Mouse (Mus musculus) naive thymus-derived CD4-positive, alpha-beta T cell, adult 2 months (primary cell): ENCODE measurements around the gene Npr2.
"Not testable (repeated sequence)": the region's sequence is repeated elsewhere in the genome, so short reads cannot be mapped to it uniquely, and the experiment has no call there.

Source experiments
- DNase-seq: peaks from one replicate; pipeline ENCODE4 v3.0.0-alpha.2; 2011; ENCODE audit warnings: low read depth

The Npr2 gene

DNA sequence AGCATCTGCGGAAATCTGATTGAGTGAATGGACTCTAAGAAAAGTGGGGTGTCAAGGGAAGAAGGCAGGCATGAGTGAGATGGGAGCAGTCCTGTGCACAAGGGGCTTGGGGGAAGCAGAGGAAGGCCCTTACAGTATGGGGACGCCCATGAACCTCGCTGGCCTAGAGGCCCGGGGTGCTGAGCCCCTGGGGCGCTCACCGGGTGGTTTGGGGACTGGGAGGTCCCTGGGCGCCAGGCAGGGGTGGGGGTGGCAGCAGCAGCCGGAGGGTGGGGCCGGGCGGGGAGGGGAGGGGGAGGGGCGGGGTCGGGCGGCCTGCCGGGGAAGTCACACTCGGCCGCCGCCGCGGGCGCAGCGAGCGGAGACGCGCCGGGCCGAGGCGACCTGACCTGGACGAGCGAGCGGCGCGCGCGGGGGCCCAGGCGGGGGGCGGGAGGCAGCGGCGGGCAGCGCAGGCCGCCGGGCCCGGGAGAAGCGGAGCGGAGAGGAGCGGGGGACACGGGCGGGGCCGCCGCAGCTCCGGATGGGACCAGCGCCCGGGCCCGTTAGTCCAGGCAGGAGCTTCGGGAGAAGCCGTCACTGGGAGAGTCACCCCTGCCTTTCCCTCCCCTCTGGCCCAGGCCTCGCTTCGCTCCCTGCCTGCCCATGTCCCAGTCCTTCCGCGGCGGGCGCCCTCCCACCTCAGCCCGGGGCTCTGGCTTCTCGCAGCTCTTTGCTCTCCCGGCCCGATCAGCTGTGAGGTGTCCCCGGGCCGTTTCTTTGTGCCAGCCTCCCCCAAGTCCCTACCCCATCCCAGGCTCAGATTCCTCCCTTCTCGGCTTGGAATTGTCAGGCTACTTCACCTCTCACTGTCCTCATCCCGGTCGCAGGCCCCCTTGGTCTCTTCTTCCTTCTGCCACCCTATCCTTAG is at the start of gene Npr2:
Gene Npr2, plus strand, starts transcription at position 890 of the 910 bp plus-strand sequence.
- peak; percentile 25 for DNase-seq

DNA sequence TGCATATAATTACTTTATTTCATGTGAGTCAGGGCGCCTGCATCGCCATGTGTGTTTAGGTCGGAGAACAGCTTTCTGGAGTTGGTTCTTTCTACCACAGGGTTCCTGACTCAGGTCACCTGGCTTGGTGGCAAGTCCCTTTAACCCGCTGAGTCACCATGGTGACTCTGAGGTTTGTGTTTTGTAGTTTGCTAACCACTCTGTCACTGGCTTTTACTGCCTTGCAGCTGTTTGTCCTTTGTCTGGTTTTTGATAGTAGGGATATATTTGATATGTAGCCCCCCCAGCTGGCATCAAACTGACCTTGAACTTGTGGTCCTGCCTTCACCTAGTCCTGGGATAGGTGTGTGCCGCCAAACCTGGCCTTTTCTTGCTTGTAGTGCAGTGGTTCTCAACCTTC is 49.5 kb upstream of the Npr2 start:
- no peak for DNase-seq

DNA sequence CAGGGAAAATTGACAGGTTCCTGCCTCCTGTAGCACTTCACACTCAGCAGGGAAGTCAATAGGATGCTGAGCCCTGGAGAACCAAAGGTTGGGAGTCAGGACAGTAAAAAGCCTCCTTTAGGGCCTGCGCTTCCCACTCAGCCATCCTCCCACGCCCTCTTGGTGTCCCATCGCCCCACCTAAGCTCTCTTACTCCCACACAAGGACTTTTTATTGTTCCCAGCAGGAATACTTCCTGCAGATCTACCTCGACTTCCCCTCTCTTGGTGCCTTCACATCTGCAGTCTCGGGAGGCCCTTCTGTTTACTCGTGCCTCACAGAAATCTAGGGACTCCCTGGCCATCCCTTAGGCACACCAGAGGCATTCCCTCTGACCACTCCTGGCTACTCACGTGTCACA is 48.3 kb upstream of the Npr2 start:
- no peak for DNase-seq

DNA sequence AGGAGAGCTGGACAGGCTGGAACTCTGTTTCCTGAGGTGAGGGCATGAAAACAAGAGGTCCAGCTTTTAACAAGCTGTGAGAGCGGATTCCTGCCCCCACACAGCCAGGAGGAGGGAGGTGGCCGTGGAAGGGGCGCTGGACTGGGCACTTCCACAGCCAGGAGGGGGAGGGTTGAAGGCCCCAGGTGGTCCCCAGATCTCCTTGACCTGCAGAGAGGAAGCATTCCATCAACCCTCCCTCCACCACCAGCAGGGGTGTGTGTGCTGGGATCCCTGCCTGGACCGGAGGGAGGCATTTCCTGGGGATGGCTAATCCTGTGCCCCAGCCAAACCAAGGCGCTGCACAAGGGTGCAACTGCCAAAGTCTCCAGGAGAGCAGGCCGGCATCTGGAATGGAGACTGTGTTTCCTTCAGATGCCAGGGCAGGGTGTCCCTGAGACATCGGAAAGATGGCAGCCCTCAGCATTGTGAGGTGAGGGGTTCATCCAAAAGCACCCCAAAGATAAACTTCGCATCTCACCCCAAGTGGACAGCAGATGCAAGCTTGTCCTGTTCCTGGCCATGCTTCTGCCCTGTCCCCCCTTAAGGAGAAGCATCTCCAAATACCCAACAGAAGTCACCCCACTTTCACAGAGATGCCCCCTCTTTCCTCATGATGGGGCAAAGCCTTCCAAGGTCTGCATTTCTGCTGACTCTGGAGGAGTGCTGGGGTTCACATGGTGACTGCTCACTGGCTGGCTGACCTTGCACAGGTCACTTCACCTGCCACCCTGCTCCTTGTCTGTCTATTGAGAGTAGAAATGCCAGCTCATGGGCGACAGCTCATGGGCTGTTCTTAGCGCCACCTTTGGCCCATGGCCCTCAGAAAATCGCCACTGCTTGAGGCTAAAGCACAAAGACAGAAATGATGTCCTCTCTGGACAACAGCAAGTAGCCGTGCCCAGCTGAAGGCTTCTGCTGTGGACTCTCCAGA is 47.0 kb upstream of the Npr2 start, which contains the start of gene Msmp:
Gene Msmp, minus strand, starts transcription at position 51 of the 973 bp plus-strand sequence.
- no peak for DNase-seq

DNA sequence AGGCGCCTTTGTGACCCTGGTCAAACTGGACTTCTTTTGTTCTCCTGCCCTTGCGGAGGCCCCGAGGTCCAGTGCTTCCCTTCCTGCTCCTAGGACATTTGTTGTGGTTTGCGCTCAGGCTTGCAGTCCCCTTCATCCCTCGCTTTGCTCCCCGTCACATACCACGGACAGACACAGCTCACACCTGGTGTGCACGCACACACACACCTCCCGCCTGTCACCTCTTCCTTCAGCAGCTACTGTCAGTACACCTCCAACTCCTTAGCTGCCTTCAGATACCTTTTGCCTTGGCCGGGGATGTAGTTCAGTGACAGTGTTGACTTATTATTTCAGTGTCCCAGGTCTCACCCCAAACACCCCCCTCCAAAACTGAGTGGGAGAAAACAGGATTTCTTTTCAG is 46.1 kb upstream of the Npr2 start:
- DNase-seq, result no peak

DNA sequence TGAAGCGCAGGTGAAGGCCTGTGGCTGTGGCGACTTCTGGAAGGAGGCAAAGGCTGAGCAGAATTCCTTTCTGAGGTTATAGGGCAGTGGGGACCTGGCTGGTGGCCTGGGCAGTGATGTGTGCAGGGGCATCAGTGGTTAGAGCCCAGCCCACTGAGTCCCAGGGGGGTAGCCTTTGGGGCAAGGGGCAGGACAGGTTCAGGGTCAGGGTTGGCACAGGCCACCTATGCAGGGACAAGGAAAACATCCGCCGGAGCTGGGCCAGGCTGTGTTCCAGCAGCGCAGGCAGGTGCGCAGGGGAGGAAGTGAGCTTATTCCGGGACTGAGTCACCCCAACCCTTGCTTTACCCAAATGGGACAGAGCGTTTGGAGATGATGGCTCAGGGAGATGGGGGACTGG is 45.3 kb upstream of the Npr2 start:
- DNase-seq, result no peak

DNA sequence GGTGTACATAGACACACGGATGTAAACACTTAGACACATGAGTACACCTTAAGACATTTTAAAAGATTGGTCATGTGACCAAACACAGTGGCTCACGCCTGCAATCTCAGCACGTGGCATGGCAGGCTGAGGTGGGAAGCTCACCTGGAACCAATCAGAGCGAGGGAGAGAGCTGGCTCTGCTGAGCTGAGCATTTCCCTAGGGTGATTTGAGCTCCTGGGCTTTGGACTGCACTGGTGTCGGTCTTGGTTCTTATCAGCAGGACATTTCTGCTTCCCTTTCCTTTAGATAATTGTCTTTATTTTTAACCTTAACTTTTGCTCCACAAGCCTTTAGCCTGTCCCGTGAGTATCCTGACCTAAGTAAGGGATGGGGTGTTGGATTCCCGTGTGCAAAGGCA is 44.1 kb upstream of the Npr2 start:
- DNase-seq, result no peak

DNA sequence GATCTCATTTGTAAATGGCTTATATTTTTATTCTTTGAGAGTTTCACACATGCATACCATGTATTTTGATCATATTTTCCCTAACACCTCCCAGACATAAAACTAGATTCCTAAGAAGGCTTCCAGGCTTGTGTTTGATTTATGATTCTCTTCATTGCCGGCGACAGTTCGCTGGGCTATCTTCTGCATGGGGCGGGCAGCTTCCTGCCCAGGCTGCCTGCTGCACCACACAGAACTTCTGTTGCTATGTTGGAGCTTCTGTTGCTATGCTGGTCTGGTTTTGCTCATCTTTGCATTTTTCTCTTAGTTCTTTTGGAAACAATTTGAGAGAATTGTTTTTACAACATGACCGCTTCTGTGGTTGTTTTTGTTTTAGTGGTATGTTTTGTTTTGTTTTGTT is 40.2 kb upstream of the Npr2 start:
- no peak for DNase-seq

DNA sequence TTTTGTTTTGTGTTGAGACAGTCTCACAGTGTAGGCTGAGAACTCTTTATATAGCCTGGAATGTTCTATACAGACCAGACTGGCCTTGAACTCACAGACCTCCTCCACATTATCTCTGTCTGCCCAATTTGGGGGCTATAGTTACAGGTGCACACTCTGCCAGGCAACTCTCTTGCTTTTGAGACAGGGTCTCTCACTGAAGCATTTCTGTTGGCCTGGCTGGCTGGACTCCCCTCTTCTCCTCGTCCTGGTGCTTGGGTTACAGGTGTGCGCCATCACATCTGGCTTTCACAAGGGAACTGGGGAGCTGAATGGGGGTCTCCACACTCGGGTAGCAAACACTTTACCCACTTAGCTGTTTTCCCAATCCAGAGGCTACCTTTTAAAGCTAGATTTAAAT is 39.8 kb upstream of the Npr2 start:
- DNase-seq, result no peak

DNA sequence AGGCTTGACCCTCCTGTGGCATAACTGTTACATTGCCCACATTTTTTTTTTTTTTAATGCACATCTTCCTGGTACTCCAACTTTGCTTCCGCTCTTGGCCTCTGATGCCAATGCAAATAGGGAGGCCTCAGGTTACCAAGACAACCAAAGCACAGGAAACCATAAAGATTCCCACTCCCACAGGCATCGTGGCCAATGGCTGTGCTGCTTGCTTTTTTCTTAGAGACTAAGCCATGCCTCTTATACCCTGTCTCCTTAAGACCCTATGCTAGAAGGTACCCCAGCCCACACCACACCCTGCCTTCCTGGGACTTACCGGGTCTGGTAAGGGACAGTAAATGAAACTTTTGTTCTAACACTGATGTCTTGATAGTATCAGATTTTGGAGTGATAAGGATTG is 38.3 kb upstream of the Npr2 start:
- DNase-seq, result no peak

DNA sequence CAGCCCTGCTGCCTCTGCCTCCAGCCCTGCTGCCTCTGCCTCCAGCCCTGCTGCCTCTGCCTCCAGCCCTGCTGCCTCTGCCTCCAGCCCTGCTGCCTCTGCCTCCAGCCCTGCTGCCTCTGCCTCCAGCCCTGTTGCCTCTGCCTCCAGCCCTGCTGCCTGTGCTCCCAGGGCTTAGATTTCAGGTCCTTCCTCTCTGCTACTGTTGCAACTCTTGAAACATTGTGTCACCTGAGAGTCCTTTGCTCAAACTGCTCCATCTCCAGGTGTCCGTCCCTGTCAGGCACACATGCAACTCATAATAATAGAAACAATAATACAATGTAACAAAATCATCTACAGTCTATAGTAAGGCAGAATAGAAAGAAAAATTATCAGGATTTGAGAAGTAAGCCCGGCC is 35.1 kb upstream of the Npr2 start:
- DNase-seq, result not testable (repeated sequence)

DNA sequence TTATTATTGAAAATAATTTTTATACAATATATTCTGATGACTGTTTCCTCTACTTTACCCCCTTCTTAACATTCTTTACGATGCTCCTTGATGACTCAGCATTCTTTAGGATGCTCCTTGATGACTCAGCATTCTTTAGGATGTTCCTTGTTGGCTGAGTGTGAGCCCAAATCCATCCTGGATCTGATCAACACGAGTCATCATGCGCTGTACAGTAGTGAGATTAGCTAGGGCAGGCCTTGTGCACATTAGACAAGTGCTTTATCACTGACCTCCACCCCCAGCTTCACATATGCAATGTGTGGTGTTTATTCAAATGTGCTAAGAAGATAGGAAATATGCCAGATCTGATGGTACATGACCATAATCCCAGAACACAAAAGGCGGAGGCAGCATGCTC is 33.5 kb upstream of the Npr2 start:
- DNase-seq, result no peak

DNA sequence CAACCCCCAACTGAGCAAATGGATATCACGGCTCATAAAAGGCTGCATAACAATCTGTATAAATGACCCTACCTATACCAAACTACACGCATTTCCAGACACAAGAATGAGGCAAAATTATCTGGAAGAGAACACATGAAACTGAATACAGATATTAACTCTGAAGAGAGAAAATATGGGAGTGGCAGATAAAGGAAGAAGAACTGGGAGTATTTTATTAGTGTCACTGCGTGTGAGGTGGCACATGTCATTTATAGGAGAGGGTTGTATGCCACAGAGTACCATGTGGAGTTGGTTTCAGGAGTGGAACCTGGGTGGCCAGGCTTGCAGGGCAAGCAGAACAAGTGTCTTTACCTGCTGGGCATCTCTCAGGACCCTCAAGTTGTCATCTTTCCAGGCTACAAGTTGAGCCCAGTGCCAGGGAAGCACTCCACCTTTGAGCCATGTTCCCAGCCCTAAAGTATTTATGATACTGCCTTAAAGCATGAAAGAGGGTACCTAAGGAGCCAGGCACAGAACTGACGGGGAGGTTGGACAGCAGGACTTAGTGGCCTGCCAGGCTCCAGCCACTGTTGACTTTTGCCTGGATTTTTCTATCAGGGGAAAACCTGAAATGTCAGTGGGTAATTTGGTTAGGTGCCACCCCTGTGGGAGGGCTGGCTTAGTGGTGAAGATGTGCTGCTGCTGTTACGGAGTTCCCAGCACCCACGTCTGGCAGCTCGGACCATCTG is 32.9 kb upstream of the Npr2 start:
- DNase-seq, result no peak

DNA sequence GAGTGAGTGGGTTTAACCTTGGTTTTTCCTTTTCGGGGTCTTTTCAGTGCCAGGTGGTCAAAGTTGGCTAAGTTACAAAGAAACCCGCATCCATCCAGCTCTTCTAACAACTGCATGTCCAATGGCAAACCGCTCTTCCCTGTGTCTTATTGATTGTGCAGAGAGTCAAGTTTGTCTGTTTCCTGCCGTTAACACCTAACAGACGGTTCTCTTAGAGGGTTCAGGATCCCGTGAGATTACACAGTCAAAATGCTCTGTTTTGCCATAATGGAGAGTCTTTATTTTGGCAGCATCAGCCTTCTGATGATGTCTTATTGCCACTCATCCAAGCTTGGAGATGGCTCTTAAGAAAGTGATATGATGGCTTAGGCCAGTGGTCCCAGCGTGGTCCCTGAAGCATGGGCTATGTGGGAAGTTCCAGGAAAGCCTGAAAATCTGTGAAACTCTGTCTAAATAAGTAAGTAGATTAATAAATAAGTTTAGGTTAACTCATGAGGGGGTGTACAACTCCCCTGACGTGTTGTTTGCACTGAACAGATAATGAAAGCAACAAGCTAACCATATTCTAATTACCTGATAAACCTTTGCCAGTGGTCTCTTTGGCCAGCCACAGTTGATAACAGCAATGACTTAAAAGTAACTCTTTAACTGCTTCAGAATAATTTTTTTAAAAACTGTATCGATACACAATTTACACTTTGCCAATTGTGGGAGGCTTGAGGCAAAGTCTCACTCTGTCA is 31.4 kb upstream of the Npr2 start:
- DNase-seq, result no peak

DNA sequence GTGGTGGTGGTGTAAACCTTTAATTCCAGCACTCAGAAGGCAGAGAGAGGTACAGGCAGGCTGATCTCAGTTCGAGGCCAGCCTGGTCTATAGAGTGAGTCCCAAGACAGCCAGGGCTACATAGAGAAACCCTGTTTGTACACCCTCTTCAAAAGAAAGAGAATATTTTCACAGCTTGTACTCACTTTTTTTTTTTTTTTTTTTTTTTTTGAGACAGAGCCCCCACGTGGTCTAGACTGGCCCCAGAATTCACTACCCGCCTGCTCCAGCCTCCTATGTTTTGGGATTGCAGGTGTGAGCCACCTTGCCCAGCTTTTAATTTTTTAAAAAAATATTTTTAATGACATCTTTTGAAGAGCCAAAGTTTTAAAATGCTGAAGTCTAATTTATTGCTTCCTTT is 27.6 kb upstream of the Npr2 start:
- no peak for DNase-seq

DNA sequence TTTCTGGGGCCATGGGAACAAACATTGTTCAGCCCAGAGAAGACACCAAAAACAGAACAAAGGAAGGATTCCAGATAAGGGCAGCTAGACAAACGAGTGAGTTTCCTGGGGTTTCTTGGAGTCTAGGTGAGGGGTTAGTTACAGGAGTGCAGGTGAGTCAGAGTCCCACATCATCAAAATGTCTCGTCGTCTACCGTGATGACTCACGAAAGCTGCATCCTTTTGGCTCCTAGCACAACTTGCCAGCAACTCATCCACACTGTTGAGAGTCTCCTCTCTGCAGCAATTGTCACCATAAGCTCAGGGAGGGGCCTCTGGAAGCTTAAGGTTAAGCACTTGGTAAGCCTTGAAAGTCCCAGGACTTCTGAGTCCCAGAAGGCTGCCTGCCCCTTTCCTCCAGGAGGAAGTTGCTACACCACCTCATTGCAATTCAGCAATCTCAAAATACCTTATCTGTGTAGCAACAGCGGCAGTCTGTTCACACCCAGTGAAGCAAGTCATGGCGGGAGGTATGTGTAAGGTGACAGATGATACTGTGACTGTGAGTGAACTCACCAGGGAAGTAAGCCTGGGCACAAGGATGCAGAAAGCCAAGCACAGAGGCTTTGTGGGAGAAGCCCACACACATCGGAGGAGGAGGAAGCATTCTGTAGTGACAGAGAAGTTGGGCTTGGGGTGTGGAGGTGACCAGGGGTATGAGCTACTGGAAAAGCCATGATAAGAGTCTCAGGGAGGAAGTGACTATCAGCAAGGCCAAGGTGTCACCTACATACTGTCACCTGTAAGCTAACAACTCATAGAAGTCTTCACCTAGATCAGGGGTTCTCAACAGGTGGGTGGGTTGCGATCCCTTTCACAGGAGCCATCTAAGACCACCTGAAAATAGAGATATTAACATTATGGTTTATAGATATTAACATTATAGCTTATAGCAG is 26.7 kb upstream of the Npr2 start:
- DNase-seq, result no peak

DNA sequence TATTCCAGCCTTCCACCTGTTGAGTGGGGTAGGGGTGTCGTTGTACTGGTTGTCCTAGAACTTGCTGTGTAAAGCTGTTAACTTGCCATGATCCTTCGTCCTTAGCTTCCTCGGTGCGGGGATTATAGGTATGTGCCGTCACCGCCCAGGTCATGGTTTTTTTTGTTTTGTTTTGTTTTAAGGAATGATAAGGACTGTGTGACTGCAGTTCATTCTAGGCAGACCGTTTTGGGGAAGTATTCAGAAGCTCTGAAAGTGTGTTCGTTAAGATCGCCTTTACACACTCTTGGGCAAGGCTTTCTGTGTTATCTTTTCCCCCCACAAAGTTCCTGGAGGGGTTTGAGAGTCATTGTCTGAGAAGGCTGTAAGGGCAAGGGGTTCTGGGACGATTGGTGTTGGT is 19.2 kb upstream of the Npr2 start:
- DNase-seq, result no peak

DNA sequence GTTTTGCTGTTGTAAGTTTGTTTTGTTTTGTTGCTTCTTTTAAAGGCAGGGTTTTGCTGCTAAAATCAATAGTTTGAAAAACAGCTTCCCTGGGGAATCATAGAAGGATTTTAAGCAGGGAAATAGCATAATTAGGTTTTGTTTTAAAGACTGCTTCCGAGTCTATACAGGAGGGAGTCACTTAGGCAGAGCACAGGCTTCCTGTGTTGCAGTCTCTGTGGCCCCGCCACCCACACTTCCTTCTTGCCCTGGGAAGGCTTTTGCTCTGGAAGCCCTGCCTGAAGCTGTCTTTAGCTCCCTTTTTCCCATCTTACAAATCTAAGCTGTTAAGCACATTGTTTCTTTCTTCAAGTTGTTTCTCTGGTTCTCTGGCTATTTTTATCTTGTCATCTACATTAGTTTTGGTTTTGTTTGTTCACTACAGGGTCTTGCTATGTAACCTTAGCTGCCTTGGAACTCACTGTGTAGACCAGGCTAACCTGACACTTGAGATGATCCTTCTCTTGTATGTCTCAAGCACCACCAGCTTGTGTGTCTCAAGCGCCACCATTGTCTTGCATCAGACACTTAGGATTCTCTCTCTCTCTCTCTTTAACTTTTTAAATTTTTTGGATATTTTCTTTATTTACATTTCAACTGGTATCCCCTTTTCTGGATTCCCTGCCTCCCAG is 18.5 kb upstream of the Npr2 start:
- peak; percentile 22 for DNase-seq

DNA sequence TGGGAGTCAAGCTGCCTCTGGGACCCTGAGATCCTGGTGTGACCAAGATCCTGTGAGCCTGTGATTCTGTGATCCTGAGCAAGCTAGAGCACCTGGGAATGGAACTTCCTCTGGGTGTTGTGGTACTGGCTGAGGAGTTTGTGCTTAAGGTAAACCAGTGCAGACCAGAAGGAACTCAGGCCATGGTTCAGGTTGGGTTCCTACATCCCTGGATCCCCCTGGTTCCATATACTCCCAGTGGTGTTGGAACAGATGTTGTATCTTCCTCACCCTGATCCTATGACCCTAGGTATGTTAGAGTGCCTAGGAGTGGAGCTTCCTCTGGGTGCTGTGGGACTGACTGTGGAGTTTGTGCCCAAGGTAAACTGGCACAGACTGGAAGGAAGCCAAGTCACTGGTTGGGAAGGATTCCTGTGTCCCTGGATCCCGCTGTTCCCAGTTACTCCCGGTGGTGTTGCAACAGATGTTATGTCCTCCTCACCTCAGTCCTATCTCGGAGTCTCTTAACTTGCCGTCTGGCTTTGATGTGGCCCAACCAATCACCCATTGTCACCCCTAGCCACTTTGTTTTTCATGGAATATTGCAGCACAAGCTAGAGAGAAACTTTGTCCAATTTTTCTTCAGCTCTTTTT is 11.5 kb upstream of the Npr2 start:
- DNase-seq, result no peak
